Mouse (Mus musculus): ENCODE measurements at regions not wholly inside any gene's neighbourhood (a gene's known extent, or its start where the extent isn't known, plus 50 kb on each side); places are given as distances from the start of the nearest gene placed in this dataset.

- Histone ChIP-seq H3K4me3 (ENCODE audit: insufficient read depth in 1 of 2, low read depth in 1 of 2, low read length in 2 of 2, poor library complexity in 1 of 2, severe bottlenecking in 1 of 2) (no peak overlapping the region), H3K36me3 (ENCODE audit: control insufficient read depth, insufficient read depth, low read length, poor library complexity, severe bottlenecking) (no peaks in the 10 kb centered on the region), H3K27ac (ENCODE audit: insufficient read depth, low read depth, low read length, poor library complexity, severe bottlenecking) (no peak overlapping the region), H3K4me1 (ENCODE audit: control insufficient read depth in 2 of 2, insufficient read depth in 2 of 2, low read length in 2 of 2, poor library complexity in 1 of 2) (no peaks in the 10 kb centered on the region), H3K9ac (ENCODE audit: insufficient read depth, low read depth, low read length, poor library complexity, severe bottlenecking) (no peak overlapping the region), H3K9me3 (ENCODE audit: control insufficient read depth, insufficient read depth, low read depth, low read length) (no peaks in the 10 kb centered on the region)
- in situ Hi-C loops (cut with MboI; ENCODE audit: low sequenced_read_pairs in 2 of 2, unreplicated experiment in 2 of 2), result no loop called here
- no peak for DNase-seq (ENCODE audit: low read depth, low spot score)
- no peak for TF ChIP-seq CHD2 (IDR thresholded peaks at IDR 0.05; ENCODE audit: low read depth, low read length)
- no peak for TF ChIP-seq ZNF384 (IDR thresholded peaks at IDR 0.05; ENCODE audit: low read depth, low read length)
- no peak for TF ChIP-seq HCFC1 (IDR thresholded peaks at IDR 0.05; ENCODE audit: borderline replicate concordance, insufficient read depth, low read length)
- TF ChIP-seq ZC3H11A (IDR thresholded peaks at IDR 0.05; ENCODE audit: borderline replicate concordance, low read depth, low read length), result no peak
- no peak for TF ChIP-seq MAFK (IDR thresholded peaks at IDR 0.05; ENCODE audit: insufficient read depth, low read depth, low read length)
These were observed 289.6 kb upstream of the 5930422O12Rik start for GRCm38 (mm10) chr8:33138874-33139273.

GRCm38 (mm10) chr8:33139850-33140249, 288.7 kb upstream of the 5930422O12Rik start:
- no peak for TF ChIP-seq HCFC1 (IDR thresholded peaks at IDR 0.05; ENCODE audit: borderline replicate concordance, insufficient read depth, low read length)
- no peak for TF ChIP-seq MAFK (IDR thresholded peaks at IDR 0.05; ENCODE audit: insufficient read depth, low read depth, low read length)
- no peak for TF ChIP-seq ZC3H11A (IDR thresholded peaks at IDR 0.05; ENCODE audit: borderline replicate concordance, low read depth, low read length)
- no peak for TF ChIP-seq CHD2 (IDR thresholded peaks at IDR 0.05; ENCODE audit: low read depth, low read length)
- H3K4me1 ChIP-seq (ENCODE audit: control insufficient read depth in 2 of 2, insufficient read depth in 2 of 2, low read length in 2 of 2, poor library complexity in 1 of 2), result no peaks in the 10 kb centered on the region
- H3K36me3 ChIP-seq (ENCODE audit: control insufficient read depth, insufficient read depth, low read length, poor library complexity, severe bottlenecking), result no peaks in the 10 kb centered on the region
- DNase-seq (ENCODE audit: low read depth, low spot score), result no peak
- no peak overlapping the region for H3K9ac ChIP-seq (ENCODE audit: insufficient read depth, low read depth, low read length, poor library complexity, severe bottlenecking)
- no peak overlapping the region for H3K4me3 ChIP-seq (ENCODE audit: insufficient read depth in 1 of 2, low read depth in 1 of 2, low read length in 2 of 2, poor library complexity in 1 of 2, severe bottlenecking in 1 of 2)
- H3K27ac ChIP-seq (ENCODE audit: insufficient read depth, low read depth, low read length, poor library complexity, severe bottlenecking), result no peak overlapping the region
- H3K9me3 ChIP-seq (ENCODE audit: control insufficient read depth, insufficient read depth, low read depth, low read length), result no peaks in the 10 kb centered on the region
- in situ Hi-C loops (cut with MboI; ENCODE audit: low sequenced_read_pairs in 2 of 2, unreplicated experiment in 2 of 2), result no loop called here

GRCm38 (mm10) chr8:33177642-33178041, 250.9 kb upstream of the 5930422O12Rik start:
- in situ Hi-C loops (cut with MboI; ENCODE audit: low sequenced_read_pairs in 2 of 2, unreplicated experiment in 2 of 2), result no loop called here
- Histone ChIP-seq H3K9me3 (ENCODE audit: control insufficient read depth, insufficient read depth, low read depth, low read length) (no peaks in the 10 kb centered on the region), H3K9ac (ENCODE audit: insufficient read depth, low read depth, low read length, poor library complexity, severe bottlenecking) (no peak overlapping the region), H3K27ac (ENCODE audit: insufficient read depth, low read depth, low read length, poor library complexity, severe bottlenecking) (no peak overlapping the region), H3K36me3 (ENCODE audit: control insufficient read depth, insufficient read depth, low read length, poor library complexity, severe bottlenecking) (no peaks in the 10 kb centered on the region), H3K4me3 (ENCODE audit: insufficient read depth in 1 of 2, low read depth in 1 of 2, low read length in 2 of 2, poor library complexity in 1 of 2, severe bottlenecking in 1 of 2) (no peak overlapping the region), H3K4me1 (ENCODE audit: control insufficient read depth in 2 of 2, insufficient read depth in 2 of 2, low read length in 2 of 2, poor library complexity in 1 of 2) (no peaks in the 10 kb centered on the region)
- no peak for TF ChIP-seq HCFC1 (IDR thresholded peaks at IDR 0.05; ENCODE audit: borderline replicate concordance, insufficient read depth, low read length)
- TF ChIP-seq MAFK (IDR thresholded peaks at IDR 0.05; ENCODE audit: insufficient read depth, low read depth, low read length), result no peak
- TF ChIP-seq ZNF384 (IDR thresholded peaks at IDR 0.05; ENCODE audit: low read depth, low read length), result no peak
- TF ChIP-seq ZC3H11A (IDR thresholded peaks at IDR 0.05; ENCODE audit: borderline replicate concordance, low read depth, low read length), result no peak
- no peak for TF ChIP-seq CHD2 (IDR thresholded peaks at IDR 0.05; ENCODE audit: low read depth, low read length)
- no peak for DNase-seq (ENCODE audit: low read depth, low spot score)

- DNase-seq (ENCODE audit: low read depth, low spot score), result no peak
- no peaks in the 10 kb centered on the region for H3K36me3 ChIP-seq (ENCODE audit: control insufficient read depth, insufficient read depth, low read length, poor library complexity, severe bottlenecking)
- H3K4me1 ChIP-seq (ENCODE audit: control insufficient read depth in 2 of 2, insufficient read depth in 2 of 2, low read length in 2 of 2, poor library complexity in 1 of 2), result no peaks in the 10 kb centered on the region
- no peak overlapping the region for H3K4me3 ChIP-seq (ENCODE audit: insufficient read depth in 1 of 2, low read depth in 1 of 2, low read length in 2 of 2, poor library complexity in 1 of 2, severe bottlenecking in 1 of 2)
- TF ChIP-seq ZC3H11A (IDR thresholded peaks at IDR 0.05; ENCODE audit: borderline replicate concordance, low read depth, low read length) (no peak), HCFC1 (IDR thresholded peaks at IDR 0.05; ENCODE audit: borderline replicate concordance, insufficient read depth, low read length) (no peak), CHD2 (IDR thresholded peaks at IDR 0.05; ENCODE audit: low read depth, low read length) (no peak), MAFK (IDR thresholded peaks at IDR 0.05; ENCODE audit: insufficient read depth, low read depth, low read length) (no peak), ZNF384 (IDR thresholded peaks at IDR 0.05; ENCODE audit: low read depth, low read length) (no peak)
- in situ Hi-C loops (cut with MboI; ENCODE audit: low sequenced_read_pairs in 2 of 2, unreplicated experiment in 2 of 2), result no loop called here
- H3K9me3 ChIP-seq (ENCODE audit: control insufficient read depth, insufficient read depth, low read depth, low read length), result no peaks in the 10 kb centered on the region
- H3K9ac ChIP-seq (ENCODE audit: insufficient read depth, low read depth, low read length, poor library complexity, severe bottlenecking), result no peak overlapping the region
- H3K27ac ChIP-seq (ENCODE audit: insufficient read depth, low read depth, low read length, poor library complexity, severe bottlenecking), result no peak overlapping the region
These were observed 245.5 kb upstream of the 5930422O12Rik start for GRCm38 (mm10) chr8:33183029-33183428.

All from ES-E14 (cell line).